Mouse (Mus musculus) megakaryocyte, embryonic 14.5 days (primary cell): ENCODE results near the gene Il15ra. TPM values are rescaled to one million over a fixed set of nuclear protein-coding genes. Genes with fewer than 3 reads are reported as not detected.
A peak's percentile ranks its signal among the peaks of the same experiment; 100 is the strongest.

Experiments
- H3K27me3 ChIP-seq: replicated peaks from 2 replicates; pipeline ENCODE3; 2012; ENCODE audit warnings: inconsistent platforms
- H3K36me3 ChIP-seq: replicated peaks from 2 replicates; pipeline ENCODE3; 2012; ENCODE audit warnings: low read length, inconsistent platforms, mixed read lengths
- H3K4me1 ChIP-seq: 2 replicates; pipeline ENCODE4 v1.6.1; 2012; ENCODE audit warnings: inconsistent platforms
- H3K4me3 ChIP-seq: replicated peaks from 2 replicates; pipeline ENCODE3; 2012; ENCODE audit warnings: moderate library complexity, mild to moderate bottlenecking, inconsistent platforms
- H3K9me3 ChIP-seq: 2 replicates; pipeline ENCODE4 v1.6.1; 2012; ENCODE audit warnings: inconsistent platforms
- FLI1 ChIP-seq: IDR thresholded peaks from 2 replicates; pipeline ENCODE4 v1.6.1; 2012; ENCODE audit warnings: low read length, inconsistent platforms, mixed read lengths
- GATA1 ChIP-seq: IDR thresholded peaks from 3 replicates; pipeline ENCODE4 v1.6.1; 2012; ENCODE audit warnings: mixed read lengths, low read length, inconsistent platforms, borderline replicate concordance
- polyA plus RNA-seq: library from polyadenylated mRNA; stranded (reverse); fragments of >175 nt; gene quantifications from 2 replicates; pipeline ENCODE4 v1.2.3, GENCODE M21; 2012; ENCODE audit warnings: low replicate concordance; ENCODE audit not compliant: insufficient read depth

Gene Il15ra
- polyA plus RNA-seq, 1 experiment: 4.0 TPM

DNA sequence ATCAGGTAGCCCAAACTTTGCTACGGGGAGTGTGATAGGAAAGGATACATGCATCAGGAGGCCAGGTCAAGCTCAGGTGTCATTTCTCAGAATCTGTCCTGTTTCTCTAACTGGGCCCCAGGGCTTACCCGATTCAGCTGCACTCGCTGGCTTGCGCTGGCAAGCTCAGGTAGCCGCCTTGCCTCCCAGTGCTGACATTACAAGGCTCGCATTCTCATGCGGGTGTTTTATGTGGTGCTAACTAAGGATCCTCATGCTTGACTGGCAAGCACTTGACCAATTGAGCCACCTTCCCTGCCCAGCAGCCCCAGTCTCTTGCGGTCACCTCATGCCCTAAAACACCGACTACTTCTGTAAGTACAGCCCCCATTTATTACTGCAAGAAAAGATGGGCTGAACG, 69.3 kb downstream of the Il15ra start:
- Histone ChIP-seq H3K4me3 (peak overlapping the region; percentile 10), H3K36me3 (peaks cover 15% of the 10 kb centered on the region), H3K4me1 (peaks cover 65% of the 10 kb centered on the region), H3K9me3 (no peaks in the 10 kb centered on the region), H3K27me3 (no peaks in the 10 kb centered on the region)
- TF ChIP-seq FLI1: no peak
- TF ChIP-seq GATA1: no peak

DNA sequence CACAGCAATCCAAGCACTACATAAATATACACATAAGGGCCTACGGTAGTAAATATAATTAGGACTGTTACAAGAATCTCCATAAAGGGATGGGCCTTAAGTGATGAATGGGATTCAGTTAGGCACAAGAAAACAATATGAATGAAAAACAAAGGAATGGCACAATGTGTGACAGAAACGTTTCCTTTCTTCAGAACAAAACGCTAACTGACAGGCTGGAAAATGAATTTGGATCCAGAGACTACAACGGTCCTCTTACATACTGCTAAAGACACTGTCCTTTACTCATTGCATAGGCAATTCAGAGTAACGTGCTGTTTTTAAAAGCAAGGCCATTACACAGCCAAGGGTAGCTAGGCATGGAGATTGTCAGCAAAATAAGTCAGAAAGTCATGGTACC, 70.0 kb downstream of the Il15ra start:
- Histone ChIP-seq H3K36me3 (peaks cover 16% of the 10 kb centered on the region), H3K9me3 (no peaks in the 10 kb centered on the region), H3K4me3 (no peak overlapping the region), H3K4me1 (peaks cover 71% of the 10 kb centered on the region), H3K27me3 (no peaks in the 10 kb centered on the region)
- TF ChIP-seq GATA1 (no peak), FLI1 (no peak)

DNA sequence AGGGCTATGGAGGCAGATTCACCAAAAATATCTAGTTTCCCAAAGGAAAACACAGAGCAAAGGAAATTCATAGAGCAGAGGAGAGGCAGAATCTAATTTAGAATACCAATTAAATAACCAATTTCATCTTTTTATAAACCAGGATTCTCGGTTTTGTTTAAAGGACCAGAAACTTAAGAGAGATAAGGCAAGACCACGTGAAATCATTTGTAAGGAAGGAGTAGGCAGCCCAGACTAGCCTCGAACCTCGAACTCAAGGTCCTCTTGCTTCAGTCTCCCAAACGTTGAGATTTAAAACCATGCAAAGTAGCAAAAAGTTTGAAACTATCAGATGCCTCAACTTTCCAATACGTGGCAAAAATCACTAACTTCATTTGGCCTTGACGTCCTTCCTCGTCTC, 71.3 kb downstream of the Il15ra start:
- peaks cover 27% of the 10 kb centered on the region for H3K36me3 ChIP-seq
- TF ChIP-seq FLI1 (no peak), GATA1 (no peak)

DNA sequence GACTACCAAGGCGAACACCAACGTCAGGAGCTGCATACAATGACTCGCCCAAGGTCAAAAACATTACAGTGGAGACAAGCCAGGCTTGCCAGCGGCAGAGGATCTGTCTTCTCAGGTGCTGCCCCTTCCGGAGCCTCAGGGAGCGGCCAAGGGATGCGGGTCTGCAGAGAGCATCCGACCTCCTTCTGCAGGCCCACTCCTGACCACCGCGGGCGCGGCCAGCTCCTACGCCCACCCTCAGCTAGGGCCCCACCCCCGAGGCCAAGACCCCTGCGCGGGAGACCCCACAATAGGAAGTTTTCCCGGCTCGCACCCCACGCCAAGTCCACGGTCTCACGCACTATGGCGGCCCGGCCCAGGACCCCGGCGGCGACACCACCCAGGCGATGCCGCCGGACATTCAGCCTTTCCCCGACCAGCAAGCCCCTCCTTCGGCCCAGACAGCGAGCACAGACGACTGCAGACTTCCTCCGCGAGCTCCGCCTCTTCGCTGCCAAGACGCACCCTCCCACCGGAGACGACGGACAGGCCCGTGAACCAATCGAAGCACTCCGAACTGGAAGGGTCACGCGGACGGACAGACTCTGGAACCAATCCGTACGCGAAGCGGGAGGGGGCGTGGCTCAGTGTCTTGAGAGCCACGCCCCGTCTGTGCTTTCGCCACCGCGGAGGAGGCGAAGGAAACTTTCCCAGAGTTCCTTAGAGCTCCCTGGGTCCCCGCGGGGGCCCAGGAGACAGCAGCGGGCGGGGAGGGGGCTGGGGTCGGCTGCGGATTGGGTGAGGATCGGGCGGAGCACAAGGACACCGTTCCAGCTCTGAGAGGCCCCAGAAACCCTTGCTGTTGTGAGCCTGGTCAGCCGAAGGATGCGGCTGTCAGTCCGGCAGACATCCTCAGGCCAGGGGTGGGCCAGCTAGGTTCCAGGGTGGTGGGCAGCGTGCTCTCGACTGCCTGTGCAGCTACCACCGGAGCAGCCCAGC, 72.3 kb downstream of the Il15ra start, which contains the start of the genes Fbh1 and Ankrd16:
TSS of gene Fbh1 (minus strand) at position 492 of the 978 bp plus-strand sequence.
TSS of gene Ankrd16 (plus strand) at position 786 of the 978 bp plus-strand sequence.
- H3K9me3 ChIP-seq: no peaks in the 10 kb centered on the region
- peak within 1 kb of the TSS; percentile 100 for H3K4me3 ChIP-seq

More for the DNA sequence above, 71.3 kb downstream of the Il15ra start:
- H3K4me3 ChIP-seq: peak overlapping the region; percentile 100
- peaks cover 68% of the 10 kb centered on the region for H3K4me1 ChIP-seq
- no peaks in the 10 kb centered on the region for H3K27me3 ChIP-seq
- H3K9me3 ChIP-seq: no peaks in the 10 kb centered on the region

DNA sequence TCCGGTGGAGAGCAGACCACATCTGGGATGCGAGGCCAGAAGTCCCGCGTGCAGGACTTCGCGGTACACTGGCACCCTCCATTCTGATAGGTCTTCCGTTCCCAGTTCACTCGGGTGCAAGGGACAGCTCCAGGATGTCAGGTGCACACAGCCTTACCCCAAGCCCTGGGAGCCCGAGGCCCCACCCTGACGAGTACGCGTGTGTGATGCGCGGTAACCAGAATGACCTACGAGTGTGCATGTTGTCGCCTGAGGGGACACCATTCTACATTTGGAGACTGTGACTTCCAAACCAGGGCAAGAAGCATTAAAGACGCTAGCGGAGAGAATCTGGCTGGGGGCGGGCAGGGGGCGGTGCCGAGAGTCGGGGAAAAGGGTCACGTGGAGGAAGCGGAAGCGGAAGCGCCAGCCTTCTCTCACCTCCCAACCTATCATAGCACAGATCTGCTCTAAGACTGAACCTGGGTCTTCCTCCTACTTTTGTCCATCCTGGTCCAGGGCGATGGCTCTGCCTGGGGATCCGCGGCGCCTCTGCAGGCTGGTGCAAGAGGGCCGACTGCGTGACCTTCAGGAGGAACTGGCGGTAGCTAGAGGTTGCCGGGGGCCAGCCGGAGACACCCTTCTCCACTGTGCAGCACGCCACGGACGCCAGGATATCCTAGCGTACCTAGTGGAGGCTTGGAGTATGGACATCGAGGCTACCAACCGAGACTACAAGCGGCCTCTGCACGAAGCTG, 73.2 kb downstream of the Il15ra start:
- Histone ChIP-seq H3K4me3 (peak overlapping the region; percentile 100), H3K4me1 (peaks cover 52% of the 10 kb centered on the region), H3K27me3 (no peaks in the 10 kb centered on the region), H3K9me3 (no peaks in the 10 kb centered on the region), H3K36me3 (peaks cover 46% of the 10 kb centered on the region)
- TF ChIP-seq GATA1 (no peak), FLI1 (no peak)

More for the DNA sequence above, 72.3 kb downstream of the Il15ra start, which contains the start of the genes Fbh1 and Ankrd16:
- H3K36me3 ChIP-seq: peaks cover 37% of the 10 kb centered on the region
- no peaks in the 10 kb centered on the region for H3K27me3 ChIP-seq
- peaks cover 58% of the 10 kb centered on the region for H3K4me1 ChIP-seq
- no peak for TF ChIP-seq FLI1
- TF ChIP-seq GATA1: no peak

Other genes with a start within 250 kb of the Il15ra start
- gene Pfkfb3, start 151.2 kb upstream of the Il15ra start, polyA plus RNA-seq: 5.8 and 10.6 TPM in 2 replicates
- 21.6 and 123 TPM in 2 replicates for gene Rbm17, start 101.1 kb upstream of the Il15ra start, polyA plus RNA-seq
- gene Gm17490, start 79.0 kb upstream of the Il15ra start, polyA plus RNA-seq: not detected in 2 replicates
- gene Il2ra, start 62.5 kb upstream of the Il15ra start, polyA plus RNA-seq: not detected in 2 replicates
- gene Fbh1, start 72.3 kb downstream of the Il15ra start, polyA plus RNA-seq: 0.45 and 4.7 TPM in 2 replicates
- 8.1 and 8.5 TPM in 2 replicates for gene Ankrd16, start 72.6 kb downstream of the Il15ra start, polyA plus RNA-seq